Mouse (Mus musculus) forebrain, embryonic 13.5 days (tissue): ENCODE data around the gene Cfap69. TPM values are rescaled to one million over a fixed set of nuclear protein-coding genes. Genes with fewer than 3 reads are reported as not detected.
A peak's percentile ranks its signal among the peaks of the same experiment; 100 is the strongest.
"Not testable (repeated sequence)": the region's sequence is repeated elsewhere in the genome, so short reads cannot be mapped to it uniquely, and the experiment has no call there.

Experiments used
- ATAC-seq: fragments of 200-750 bp; cut with Nextera tagmentation; 2 replicates; pipeline ENCODE4 v1.8.0; 2017
- H3K27ac ChIP-seq: fragments of 300-500 bp; sonication (generic); 2 replicates; pipeline ENCODE4 v1.5.1; 2015; ENCODE audit warnings: inconsistent platforms, mild to moderate bottlenecking, moderate library complexity
- H3K27me3 ChIP-seq: fragments of 300-500 bp; sonication (generic); 2 replicates; pipeline ENCODE4 v1.6.1; 2015; ENCODE audit warnings: mild to moderate bottlenecking, inconsistent platforms
- H3K36me3 ChIP-seq: fragments of 300-500 bp; sonication (generic); 2 replicates; pipeline ENCODE4 v1.6.1; 2015; ENCODE audit warnings: mild to moderate bottlenecking, inconsistent platforms; ENCODE audit not compliant: poor library complexity, severe bottlenecking
- H3K4me1 ChIP-seq: fragments of 300-500 bp; sonication (generic); 2 replicates; pipeline ENCODE4 v1.6.1; 2015; ENCODE audit warnings: inconsistent platforms
- H3K4me2 ChIP-seq: fragments of 300-500 bp; sonication (generic); 2 replicates; pipeline ENCODE4 v1.6.1; 2015; ENCODE audit warnings: inconsistent platforms, mild to moderate bottlenecking, moderate library complexity
- H3K4me3 ChIP-seq: fragments of 300-500 bp; sonication (generic); 2 replicates; pipeline ENCODE4 v1.5.1; 2015; ENCODE audit warnings: mild to moderate bottlenecking, inconsistent platforms
- H3K9ac ChIP-seq: fragments of 300-500 bp; sonication (generic); 2 replicates; pipeline ENCODE4 v1.6.1; 2015; ENCODE audit warnings: mild to moderate bottlenecking, inconsistent platforms
- H3K9me3 ChIP-seq: fragments of 300-500 bp; sonication (generic); replicated peaks from 2 replicates; pipeline ENCODE4 v1.6.1; 2016; ENCODE audit warnings: inconsistent platforms
- WGBS: fragments of 180-500 bp; shearing (Covaris S2); methylation state at CpG from one replicate; pipeline ENCODE4 v1.1.7; 2015; 5-methylcytosine and 5-hydroxymethylcytosine counted together
- polyA plus RNA-seq: library from polyadenylated mRNA; unstranded; fragments of >200 nt; fragmentation: Nextera tagmentation; extraction: Ambion mirVana; gene quantifications from 2 replicates; pipeline ENCODE4 v1.2.1, GENCODE M21; 2015

Gene Cfap69
- polyA plus RNA-seq, 1 experiment from 2014 or later: 8.3 TPM

- no peak overlapping the region for H3K4me3 ChIP-seq
- H3K27me3 ChIP-seq: no peaks in the 10 kb centered on the region
- no peaks in the 10 kb centered on the region for H3K36me3 ChIP-seq
- ATAC-seq: no peak
- WGBS: 90% methylated on average over 6 of the region's 6 CpGs
- no peaks in the 10 kb centered on the region for H3K9me3 ChIP-seq
- peaks cover 6% of the 10 kb centered on the region; the same call in 1 of the 2 replicates for H3K4me1 ChIP-seq
- H3K27ac ChIP-seq: no peak overlapping the region
- H3K4me2 ChIP-seq: no peak overlapping the region
- no peak overlapping the region for H3K9ac ChIP-seq
Observed at GRCm38 (mm10) chr5:5688228-5688627, 24.2 kb upstream of the Cfap69 start.

- ATAC-seq: no peak
Observed at GRCm38 (mm10) chr5:5686973-5687372, 22.9 kb upstream of the Cfap69 start.

GRCm38 (mm10) chr5:5684946-5685345 is 20.9 kb upstream of the Cfap69 start:
- not testable (repeated sequence) for H3K9ac ChIP-seq, H3K4me2 ChIP-seq, H3K27me3 ChIP-seq, H3K36me3 ChIP-seq, H3K4me1 ChIP-seq, ATAC-seq, H3K9me3 ChIP-seq, H3K27ac ChIP-seq, H3K4me3 ChIP-seq
- 93% methylated on average over 2 of the region's 2 CpGs for WGBS

More at GRCm38 (mm10) chr5:5686973-5687372, 22.9 kb upstream of the Cfap69 start:
- Histone ChIP-seq H3K27me3 (no peaks in the 10 kb centered on the region), H3K4me3 (no peak overlapping the region), H3K9ac (no peak overlapping the region), H3K36me3 (no peaks in the 10 kb centered on the region), H3K9me3 (no peaks in the 10 kb centered on the region), H3K27ac (no peak overlapping the region), H3K4me2 (no peak overlapping the region), H3K4me1 (no peaks in the 10 kb centered on the region)
- 27% methylated on average over 1 of the region's 1 CpGs for WGBS

- no peak overlapping the region for H3K4me2 ChIP-seq
- no peaks in the 10 kb centered on the region for H3K4me1 ChIP-seq
- no peak overlapping the region for H3K4me3 ChIP-seq
- no peak overlapping the region for H3K9ac ChIP-seq
- no peaks in the 10 kb centered on the region for H3K9me3 ChIP-seq
- ATAC-seq: no peak
- no peaks in the 10 kb centered on the region for H3K27me3 ChIP-seq
- 66% methylated on average over 4 of the region's 4 CpGs for WGBS
- H3K36me3 ChIP-seq: no peaks in the 10 kb centered on the region
- H3K27ac ChIP-seq: no peak overlapping the region
Observed at GRCm38 (mm10) chr5:5683292-5683691, 19.3 kb upstream of the Cfap69 start.

- Histone ChIP-seq H3K9ac (no peak overlapping the region), H3K4me3 (no peak overlapping the region), H3K4me2 (no peak overlapping the region), H3K36me3 (peaks cover 18% of the 10 kb centered on the region), H3K4me1 (no peaks in the 10 kb centered on the region), H3K27ac (no peak overlapping the region), H3K9me3 (no peaks in the 10 kb centered on the region), H3K27me3 (no peaks in the 10 kb centered on the region)
- ATAC-seq: no peak
Observed at GRCm38 (mm10) chr5:5679459-5679858, 15.4 kb upstream of the Cfap69 start.

DNA sequence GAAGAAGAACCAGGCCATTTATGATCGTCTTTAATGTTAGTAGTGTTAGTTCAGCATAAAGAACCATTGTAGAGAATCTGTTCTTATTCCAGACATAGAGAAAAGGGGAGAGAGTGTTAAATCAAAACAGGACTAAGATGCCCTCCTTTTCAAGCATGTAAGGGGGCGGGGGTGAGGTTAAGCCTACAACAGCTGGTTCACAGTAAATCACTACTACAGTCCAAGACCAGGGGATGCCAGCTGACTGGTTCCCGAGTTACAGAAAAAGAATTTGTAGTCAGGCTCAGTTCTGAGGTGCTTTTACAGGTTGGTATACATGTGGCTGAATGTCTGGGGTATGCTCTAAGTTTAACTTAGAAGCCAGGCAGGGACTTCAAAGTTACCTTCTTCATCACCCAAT is 12.0 kb upstream of the Cfap69 start:
- no peak overlapping the region for H3K27ac ChIP-seq
- H3K36me3 ChIP-seq: peaks cover 27% of the 10 kb centered on the region
- no peaks in the 10 kb centered on the region for H3K4me1 ChIP-seq
- WGBS: 93% methylated on average over 3 of the region's 3 CpGs
- ATAC-seq: no peak
- H3K4me2 ChIP-seq: no peak overlapping the region
- no peak overlapping the region for H3K9ac ChIP-seq
- no peaks in the 10 kb centered on the region for H3K9me3 ChIP-seq
- H3K27me3 ChIP-seq: no peaks in the 10 kb centered on the region
- H3K4me3 ChIP-seq: no peak overlapping the region

GRCm38 (mm10) chr5:5668920-5669319 is 4.9 kb upstream of the Cfap69 start:
- Histone ChIP-seq H3K4me1 (peaks cover 13% of the 10 kb centered on the region; the same call in 1 of the 2 replicates), H3K9ac (no peak overlapping the region), H3K9me3 (no peaks in the 10 kb centered on the region), H3K4me2 (no peak overlapping the region), H3K4me3 (no peak overlapping the region), H3K27ac (no peak overlapping the region), H3K36me3 (peaks cover 12% of the 10 kb centered on the region), H3K27me3 (no peaks in the 10 kb centered on the region)
- 81% methylated on average over 7 of the region's 7 CpGs for WGBS
- ATAC-seq: no peak

- Histone ChIP-seq H3K27me3 (no peaks in the 10 kb centered on the region), H3K4me1 (peaks cover 18% of the 10 kb centered on the region; the same call in 1 of the 2 replicates), H3K36me3 (0 out of 2 replicates have a peak, but pooled peaks cover 3% of the 10 kb centered on the region), H3K9me3 (no peaks in the 10 kb centered on the region), H3K9ac (peak overlapping the region; percentile 78), H3K4me3 (peak overlapping the region; percentile 71), H3K27ac (no peak overlapping the region), H3K4me2 (peak overlapping the region; percentile 94)
- ATAC-seq: no peak
- WGBS: 48% methylated on average over 6 of the region's 6 CpGs
Observed at GRCm38 (mm10) chr5:5664371-5664926, 410 bp upstream of the Cfap69 start.

GRCm38 (mm10) chr5:5663057-5663456 is 982 bp downstream of the Cfap69 start:
- Histone ChIP-seq H3K4me3 (peak overlapping the region; percentile 71), H3K27ac (no peak overlapping the region), H3K9me3 (no peaks in the 10 kb centered on the region), H3K36me3 (no peaks in the 10 kb centered on the region), H3K4me2 (peak overlapping the region; percentile 94), H3K4me1 (peaks cover 18% of the 10 kb centered on the region; the same call in 1 of the 2 replicates), H3K27me3 (no peaks in the 10 kb centered on the region), H3K9ac (no peak overlapping the region)
- WGBS: 50% methylated on average over 6 of the region's 6 CpGs
- peak; percentile 19 for ATAC-seq

DNA sequence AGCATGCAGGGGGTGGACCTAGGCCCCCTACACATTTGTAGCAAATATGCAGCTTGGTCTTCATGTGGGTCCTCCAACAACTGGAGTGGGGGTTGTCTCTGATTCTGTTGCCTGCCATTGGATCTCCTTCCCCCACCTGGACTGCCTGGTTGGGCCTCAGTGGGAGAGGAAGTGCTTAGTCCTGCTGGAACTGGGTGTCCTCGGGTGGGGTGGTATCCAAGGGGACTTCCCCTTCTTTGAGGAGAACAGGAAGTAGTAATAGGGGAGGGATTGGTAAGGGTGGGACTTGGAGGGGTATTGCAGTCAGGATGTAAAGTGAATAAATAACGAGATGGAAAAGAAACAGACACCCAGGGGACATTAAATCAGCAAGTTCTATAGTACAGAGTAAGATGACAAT is 5.4 kb downstream of the Cfap69 start:
- H3K4me2 ChIP-seq: no peak overlapping the region
- H3K36me3 ChIP-seq: no peaks in the 10 kb centered on the region
- peaks cover 5% of the 10 kb centered on the region; the same call in 1 of the 2 replicates for H3K4me1 ChIP-seq
- no peak overlapping the region for H3K4me3 ChIP-seq
- no peak for ATAC-seq
- 59% methylated on average over 2 of the region's 2 CpGs for WGBS
- H3K27ac ChIP-seq: no peak overlapping the region
- no peak overlapping the region for H3K9ac ChIP-seq
- no peaks in the 10 kb centered on the region for H3K9me3 ChIP-seq
- no peaks in the 10 kb centered on the region for H3K27me3 ChIP-seq

DNA sequence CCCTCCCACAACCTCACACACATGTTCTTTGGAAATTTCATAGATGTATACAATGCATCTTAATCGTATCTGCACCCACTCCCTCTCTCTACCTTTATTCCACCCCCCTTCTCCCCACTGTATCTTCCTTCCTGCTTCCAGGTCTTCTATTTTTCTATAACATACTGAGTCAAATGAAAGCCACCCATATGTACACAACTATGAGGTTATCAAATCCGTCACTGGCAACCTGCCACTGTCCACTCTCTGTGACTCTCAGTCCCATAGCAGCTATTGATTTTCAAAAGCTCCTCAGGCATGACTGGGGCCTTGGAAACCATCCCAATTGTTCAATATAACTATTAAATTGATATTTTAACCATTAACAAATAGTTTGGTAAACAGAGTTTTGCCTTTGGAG is 6.1 kb downstream of the Cfap69 start:
- Histone ChIP-seq H3K9ac (no peak overlapping the region), H3K4me1 (no peaks in the 10 kb centered on the region), H3K9me3 (no peaks in the 10 kb centered on the region), H3K4me2 (no peak overlapping the region), H3K27me3 (no peaks in the 10 kb centered on the region), H3K27ac (no peak overlapping the region), H3K4me3 (no peak overlapping the region), H3K36me3 (no peaks in the 10 kb centered on the region)
- ATAC-seq: no peak
- 92% methylated on average over 2 of the region's 2 CpGs for WGBS

DNA sequence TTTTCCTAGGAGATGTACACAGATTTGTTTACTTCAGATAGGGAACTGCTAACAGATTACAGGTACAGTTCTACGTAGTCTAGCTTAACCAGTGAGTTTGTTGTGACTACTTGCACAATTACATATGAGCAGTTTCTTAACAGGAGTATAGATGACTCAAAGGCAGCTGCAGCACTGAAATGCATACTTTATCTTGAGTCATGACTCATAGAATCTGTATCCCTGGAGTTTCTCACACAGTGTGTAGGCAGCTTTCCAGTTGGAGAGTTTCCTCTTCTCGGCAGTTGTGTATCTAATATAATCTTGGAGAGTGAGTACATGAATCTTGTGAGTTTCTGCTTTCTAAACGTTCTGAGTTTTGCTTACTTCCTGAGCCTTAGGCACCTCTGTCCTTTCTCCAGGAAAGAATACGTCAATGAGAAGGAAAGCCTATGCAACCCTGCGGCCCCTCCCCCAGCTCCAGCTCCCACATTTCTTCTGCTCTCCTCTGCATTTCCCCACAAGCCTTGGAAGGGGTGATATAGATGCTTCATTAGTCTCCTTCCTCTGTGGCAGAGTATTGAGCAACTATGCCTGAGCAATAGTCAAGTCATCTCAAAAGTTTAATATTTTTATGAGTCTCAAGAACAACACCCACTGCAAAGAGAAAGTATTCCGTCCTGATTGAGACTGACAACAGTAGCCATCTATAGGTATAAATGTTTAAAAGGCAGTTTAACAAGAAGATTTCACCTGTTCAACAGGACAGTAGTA is 15.0 kb downstream of the Cfap69 start:
- Histone ChIP-seq H3K4me2 (no peak overlapping the region), H3K27me3 (no peaks in the 10 kb centered on the region), H3K4me1 (no peaks in the 10 kb centered on the region), H3K4me3 (no peak overlapping the region), H3K9ac (no peak overlapping the region), H3K27ac (no peak overlapping the region), H3K36me3 (no peaks in the 10 kb centered on the region), H3K9me3 (no peaks in the 10 kb centered on the region)
- WGBS: 78% methylated on average over 6 of the region's 6 CpGs
- no peak for ATAC-seq
